Mouse (Mus musculus) limb, embryonic 12.5 days (tissue): ENCODE results near the gene Grin3b. TPM values are rescaled to one million over a fixed set of nuclear protein-coding genes. Genes with fewer than 3 reads are reported as not detected.

ENCODE experiments used
- polyA plus RNA-seq: library from polyadenylated mRNA; unstranded; fragments of >200 nt; fragmentation: Nextera tagmentation; extraction: Ambion mirVana; gene quantifications from 2 replicates; pipeline ENCODE4 v1.2.1, GENCODE M21; 2016

The Grin3b gene
- polyA plus RNA-seq, 1 experiment from 2014 or later = 0.54 TPM

Other genes starting within 250 kb of the Grin3b start
- gene Polrmt, start 224.1 kb upstream of the Grin3b start, polyA plus RNA-seq = 54.0 and 54.1 TPM in 2 replicates
- gene Fgf22, start 215.6 kb upstream of the Grin3b start, polyA plus RNA-seq = 0.24 and 0.60 TPM in 2 replicates
- gene Rnf126, start 203.8 kb upstream of the Grin3b start, polyA plus RNA-seq = 108 and 113 TPM in 2 replicates
- gene Fstl3, start 193.4 kb upstream of the Grin3b start, polyA plus RNA-seq = 3.0 and 4.0 TPM in 2 replicates
- not detected in 2 replicates for gene Prss57, start 179.8 kb upstream of the Grin3b start, polyA plus RNA-seq
- gene Palm, start 177.1 kb upstream of the Grin3b start, polyA plus RNA-seq = 121 TPM in 2 replicates
- 0.28 and 0.67 TPM in 2 replicates for gene Misp, start 149.7 kb upstream of the Grin3b start, polyA plus RNA-seq
- 373 and 403 TPM in 2 replicates for gene Ptbp1, start 116.3 kb upstream of the Grin3b start, polyA plus RNA-seq
- 15.1 and 15.3 TPM in 2 replicates for gene Prtn3, start 96.2 kb upstream of the Grin3b start, polyA plus RNA-seq
- gene Plppr3, start 96.1 kb upstream of the Grin3b start, polyA plus RNA-seq = 157 and 162 TPM in 2 replicates
- not detected in 2 replicates for gene Elane, start 84.5 kb upstream of the Grin3b start, polyA plus RNA-seq
- not detected in 2 replicates for gene Cfd, start 79.9 kb upstream of the Grin3b start, polyA plus RNA-seq
- 50.8 and 53.7 TPM in 2 replicates for gene Med16, start 61.8 kb upstream of the Grin3b start, polyA plus RNA-seq
- gene Gm26602, start 59.9 kb upstream of the Grin3b start, polyA plus RNA-seq = 5.5 and 21.1 TPM in 2 replicates
- gene Kiss1r, start 53.7 kb upstream of the Grin3b start, polyA plus RNA-seq = 1.1 and 1.2 TPM in 2 replicates
- 149 and 161 TPM in 2 replicates for gene R3hdm4, start 49.5 kb upstream of the Grin3b start, polyA plus RNA-seq
- 8.4 and 8.6 TPM in 2 replicates for gene Arid3a, start 43.7 kb upstream of the Grin3b start, polyA plus RNA-seq
- gene Wdr18, start 10.6 kb upstream of the Grin3b start, polyA plus RNA-seq = 120 and 122 TPM in 2 replicates
- gene Tmem259, start 13.6 kb downstream of the Grin3b start, polyA plus RNA-seq = 20.7 and 22.5 TPM in 2 replicates
- 216 and 240 TPM in 2 replicates for gene Cnn2, start 17.9 kb downstream of the Grin3b start, polyA plus RNA-seq
- gene Abca7, start 25.8 kb downstream of the Grin3b start, polyA plus RNA-seq = 2.1 and 2.3 TPM in 2 replicates
- gene Arhgap45, start 45.9 kb downstream of the Grin3b start, polyA plus RNA-seq = 12.5 and 12.6 TPM in 2 replicates
- 241 and 251 TPM in 2 replicates for gene Polr2e, start 69.1 kb downstream of the Grin3b start, polyA plus RNA-seq
- 463 and 494 TPM in 2 replicates for gene Gpx4, start 76.5 kb downstream of the Grin3b start, polyA plus RNA-seq
- gene Sbno2, start 134.9 kb downstream of the Grin3b start, polyA plus RNA-seq = 13.9 and 14.4 TPM in 2 replicates
- gene Stk11, start 145.1 kb downstream of the Grin3b start, polyA plus RNA-seq = 16.1 and 18.1 TPM in 2 replicates
- gene Atp5d, start 167.9 kb downstream of the Grin3b start, polyA plus RNA-seq = 460 and 465 TPM in 2 replicates
- 4.9 and 5.6 TPM in 2 replicates for gene Cbarp, start 170.1 kb downstream of the Grin3b start, polyA plus RNA-seq
- gene Midn, start 177.6 kb downstream of the Grin3b start, polyA plus RNA-seq = 30.6 and 38.0 TPM in 2 replicates
- gene Cirbp, start 195.3 kb downstream of the Grin3b start, polyA plus RNA-seq = 166 and 175 TPM in 2 replicates
- gene 1600002K03Rik, start 202.2 kb downstream of the Grin3b start, polyA plus RNA-seq = 9.1 and 9.5 TPM in 2 replicates
- 60.3 and 62.2 TPM in 2 replicates for gene Efna2, start 208.8 kb downstream of the Grin3b start, polyA plus RNA-seq